Mouse (Mus musculus) forebrain, embryonic 11.5 days (tissue): Measurements from ENCODE around the gene Elp4. TPM values are rescaled to one million over a fixed set of nuclear protein-coding genes. Genes with fewer than 3 reads are reported as not detected.
A peak's percentile ranks its signal among the peaks of the same experiment; 100 is the strongest.

ENCODE experiments used
- ATAC-seq: fragments of 200-750 bp; cut with Nextera tagmentation; replicated peaks from 2 replicates; pipeline ENCODE4 v1.8.0; 2017; ENCODE audit warnings: moderate TSS enrichment; ENCODE audit not compliant: low FRiP score
- DNase-seq: peaks from one replicate; pipeline ENCODE4 v3.0.0-alpha.2; 2017; ENCODE audit warnings: low spot score
- H3K27ac ChIP-seq: fragments of 300-500 bp; sonication (generic); 2 replicates; pipeline ENCODE4 v1.5.1; 2014; ENCODE audit warnings: low read depth, low read length
- H3K27me3 ChIP-seq: fragments of 300-500 bp; sonication (generic); 2 replicates; pipeline ENCODE4 v1.6.1; 2014; ENCODE audit warnings: mild to moderate bottlenecking, low read length, mixed read lengths; ENCODE audit not compliant: control insufficient read depth, insufficient read depth
- H3K36me3 ChIP-seq: fragments of 300-500 bp; sonication (generic); 2 replicates; pipeline ENCODE4 v1.6.1; 2014; ENCODE audit warnings: mild to moderate bottlenecking, low read length, moderate library complexity, mixed read lengths; ENCODE audit not compliant: control insufficient read depth, insufficient read depth
- H3K4me1 ChIP-seq: fragments of 300-500 bp; sonication (generic); replicated peaks from 2 replicates; pipeline ENCODE4 v1.6.1; 2014; ENCODE audit warnings: low read length, mixed read lengths; ENCODE audit not compliant: control insufficient read depth, insufficient read depth
- H3K4me2 ChIP-seq: fragments of 300-500 bp; sonication (generic); 2 replicates; pipeline ENCODE4 v1.6.1; 2014; ENCODE audit warnings: low read depth, mild to moderate bottlenecking, low read length, moderate library complexity, mixed read lengths; ENCODE audit not compliant: severe bottlenecking
- H3K4me3 ChIP-seq: fragments of 300-500 bp; sonication (generic); 2 replicates; pipeline ENCODE4 v1.5.1; 2014; ENCODE audit warnings: low read depth, low read length
- H3K9ac ChIP-seq: fragments of 300-500 bp; sonication (generic); 2 replicates; pipeline ENCODE4 v1.6.1; 2014; ENCODE audit warnings: low read length
- H3K9me3 ChIP-seq: fragments of 300-500 bp; sonication (generic); 2 replicates; pipeline ENCODE4 v1.6.1; 2016; ENCODE audit warnings: low read length, mixed read lengths; ENCODE audit not compliant: control insufficient read depth
- WGBS: fragments of 180-500 bp; shearing (Covaris S2); extraction: QIAGEN DNeasy Blood & Tissue Kit; methylation state at CpG from one replicate; pipeline ENCODE4 v1.1.7; 2014; 5-methylcytosine and 5-hydroxymethylcytosine counted together
- polyA plus RNA-seq: library from polyadenylated mRNA; unstranded; fragments of >200 nt; fragmentation: Nextera tagmentation; extraction: Ambion mirVana; gene quantifications from 2 replicates; pipeline ENCODE4 v1.2.1, GENCODE M21; 2014

The Elp4 gene
- polyA plus RNA-seq, 1 experiment from 2014 or later, result 69.4 TPM

DNA sequence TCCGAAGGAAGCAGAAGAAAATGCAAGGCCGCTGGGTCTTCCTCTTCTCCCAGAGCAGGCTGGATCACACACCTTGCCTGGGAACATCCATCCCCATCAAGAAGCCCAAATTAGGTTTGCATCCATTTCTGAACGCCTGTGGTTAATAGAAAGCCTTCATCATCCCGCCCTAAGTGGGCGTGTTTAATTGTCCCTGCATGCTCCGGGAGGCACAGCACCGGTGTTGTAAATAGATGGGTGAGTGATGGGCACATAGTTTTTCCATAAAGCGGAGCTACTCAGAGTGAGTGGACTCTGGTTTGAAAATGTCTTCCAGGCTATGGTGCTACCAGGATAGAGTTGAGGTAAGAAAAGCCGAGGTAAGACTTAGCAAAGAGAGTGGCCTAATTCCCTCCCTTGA lies 245.0 kb downstream of the Elp4 start:
- 14% methylated on average over 9 of the region's 9 CpGs for WGBS
- peak overlapping the region; percentile 54; the same call in 1 of the 2 replicates for H3K4me2 ChIP-seq
- peaks cover 13% of the 10 kb centered on the region for H3K4me1 ChIP-seq
- H3K9ac ChIP-seq, result no peak overlapping the region
- no peaks in the 10 kb centered on the region for H3K9me3 ChIP-seq
- peaks cover 42% of the 10 kb centered on the region for H3K27me3 ChIP-seq
- H3K4me3 ChIP-seq, result peak overlapping the region; percentile 16; the same call in 1 of the 2 replicates
- no peak overlapping the region for H3K27ac ChIP-seq
- no peaks in the 10 kb centered on the region for H3K36me3 ChIP-seq
- ATAC-seq (no peak; the same call in 1 of the 2 replicates), DNase-seq (no peak)

DNA sequence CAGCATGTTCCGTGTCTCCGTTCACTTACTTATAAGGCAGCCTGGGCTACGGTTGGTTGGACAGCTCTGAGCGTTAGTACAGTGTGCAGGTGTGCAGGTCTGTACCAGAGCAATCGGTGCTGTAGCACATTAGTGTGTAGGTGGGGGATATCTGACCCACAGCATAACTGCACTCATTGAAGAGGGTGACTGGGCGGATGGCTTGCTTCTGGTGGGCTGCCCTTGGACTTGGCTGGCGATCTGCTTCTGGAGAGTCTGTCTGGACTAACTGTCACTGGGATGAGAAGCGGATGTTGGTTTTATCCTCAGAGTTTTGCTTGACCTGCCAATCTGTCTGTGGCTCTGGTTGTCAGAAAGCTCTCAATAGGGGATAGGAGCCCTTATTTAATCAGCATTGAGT lies 247.9 kb downstream of the Elp4 start:
- 86% methylated on average over 8 of the region's 8 CpGs for WGBS
- peaks cover 21% of the 10 kb centered on the region for H3K27me3 ChIP-seq

More for the DNA sequence above, 247.9 kb downstream of the Elp4 start:
- Histone ChIP-seq H3K9ac (no peak overlapping the region), H3K27ac (no peak overlapping the region), H3K36me3 (no peaks in the 10 kb centered on the region), H3K9me3 (no peaks in the 10 kb centered on the region), H3K4me3 (no peak overlapping the region), H3K4me1 (peaks cover 9% of the 10 kb centered on the region), H3K4me2 (no peak overlapping the region)
- DNase-seq (no peak), ATAC-seq (no peak)

Other genes starting within 250 kb of the Elp4 start
- gene Pax6, start 235.7 kb downstream of the Elp4 start, polyA plus RNA-seq, result 97.2 and 103 TPM in 2 replicates
- gene Immp1l, start 74 bp upstream of the Elp4 start, polyA plus RNA-seq, result 129 and 134 TPM in 2 replicates
- gene Dnajc24, start 99.0 kb upstream of the Elp4 start, polyA plus RNA-seq, result 50.9 and 54.3 TPM in 2 replicates